In the genomic region with DNA sequence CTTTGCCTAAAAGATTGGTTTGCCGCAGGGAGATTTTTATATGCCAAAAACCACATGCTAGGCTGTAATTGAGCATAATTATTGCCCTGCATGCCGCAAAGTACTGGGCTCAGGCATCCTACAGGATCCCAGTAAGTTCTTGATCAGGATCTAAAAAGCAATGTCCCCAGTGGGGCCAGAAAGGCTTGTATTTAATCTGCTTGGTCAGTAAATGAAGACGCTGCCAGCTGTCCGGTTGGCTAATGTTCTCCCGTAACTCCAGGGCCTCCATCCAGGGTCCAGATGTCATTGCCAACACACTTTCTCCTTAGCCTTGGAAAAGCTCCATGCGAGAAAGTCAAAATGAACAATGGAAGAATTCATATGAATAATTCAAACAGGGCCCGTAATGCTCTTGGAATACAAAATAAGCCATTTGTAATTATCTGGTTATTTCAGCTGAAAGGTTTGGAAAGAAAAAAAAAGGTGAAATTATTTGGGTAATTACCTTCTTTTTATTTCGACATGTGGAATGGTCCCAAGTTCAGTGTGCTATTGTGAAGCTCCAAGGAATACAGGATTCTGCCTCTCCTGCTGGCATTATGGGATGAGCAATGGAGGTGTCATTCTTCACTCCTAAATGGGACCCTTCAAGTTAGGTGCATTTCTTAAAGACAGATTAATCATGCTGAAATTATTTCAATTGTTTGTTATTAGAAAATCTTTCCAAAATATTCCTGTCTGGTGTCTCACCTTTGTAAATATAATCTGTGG, we compare ENCODE assay signal across 10 mouse cellular contexts. TPM values are rescaled to one million over a fixed set of nuclear protein-coding genes. Genes with fewer than 3 reads are reported as not detected.
A peak's percentile ranks its signal among the peaks of the same experiment; 100 is the strongest.
DNase-seq lines count a peak whose midpoint lies in the region; ATAC-seq lines count a peak whose summit lies in the region.
"Had no signal": no experiment of that assay in that cellular context is flagged by ENCODE, and none has a peak within 500 bp of the region (broad histone marks: within the 10 kb centered on the region; RNA-seq: fewer than 3 reads in every experiment).

No protein-coding gene starts in this region.

- H3K4me1 ChIP-seq in forebrain, embryonic 14.5 days (ENCODE audit: control insufficient read depth, insufficient read depth, low read length): peaks cover 14% of the 10 kb centered on the region
- H3K4me1 ChIP-seq in forebrain, embryonic 10.5 days: no peaks in the 10 kb centered on the region
- no peaks in the 10 kb centered on the region for H3K4me1 ChIP-seq in hindbrain, embryonic 14.5 days (replicated peaks; ENCODE audit: control insufficient read depth, insufficient read depth, low read length)
- H3K4me1 ChIP-seq in kidney, embryonic 15.5 days: no peaks in the 10 kb centered on the region

- no peaks in the 10 kb centered on the region for H3K9me3 ChIP-seq in forebrain, embryonic 14.5 days (replicated peaks; ENCODE audit: control insufficient read depth, low read length)
- no peaks in the 10 kb centered on the region for H3K9me3 ChIP-seq in forebrain, embryonic 10.5 days
- H3K9me3 ChIP-seq in hindbrain, embryonic 14.5 days (ENCODE audit: control insufficient read depth, low read length): 0 out of 2 replicates have a peak, but pooled peaks cover 6% of the 10 kb centered on the region
- H3K9me3 ChIP-seq in kidney, embryonic 15.5 days (replicated peaks): no peaks in the 10 kb centered on the region
- H3K9me3 ChIP-seq: midbrain, embryonic 15.5 days had no signal

- no peaks in the 10 kb centered on the region for H3K27me3 ChIP-seq in forebrain, embryonic 14.5 days (replicated peaks; ENCODE audit: control insufficient read depth, insufficient read depth, low read length)
- no peaks in the 10 kb centered on the region for H3K27me3 ChIP-seq in forebrain, embryonic 10.5 days (ENCODE audit: poor library complexity, severe bottlenecking)
- H3K27me3 ChIP-seq in hindbrain, embryonic 14.5 days (ENCODE audit: control insufficient read depth, insufficient read depth, low read length): no peaks in the 10 kb centered on the region
- H3K27me3 ChIP-seq in kidney, embryonic 15.5 days: no peaks in the 10 kb centered on the region
- H3K27me3 ChIP-seq: midbrain, embryonic 15.5 days had no signal

- DNase-seq in forebrain, embryonic 14.5 days (ENCODE audit: low spot score): peak; percentile 84
- DNase-seq in forebrain, embryonic 10.5 days (ENCODE audit: extremely low spot score, low spot score): no peak
- DNase-seq in lung, postnatal 10 days: peak; percentile 5
- DNase-seq in lung, postnatal 4 days: no peak
- peak; percentile 40 for DNase-seq in brain, embryonic 18.5 days (ENCODE audit: low read depth, low spot score)
- DNase-seq in hindbrain, embryonic 14.5 days (ENCODE audit: low spot score): peak; percentile 64
- no peak for DNase-seq in retina, embryonic 14.5 days (ENCODE audit: low spot score)

- H3K4me3 ChIP-seq in forebrain, embryonic 14.5 days (ENCODE audit: low read depth, low read length): no peak overlapping the region
- H3K4me3 ChIP-seq in forebrain, embryonic 10.5 days: no peak overlapping the region
- H3K4me3 ChIP-seq in hindbrain, embryonic 14.5 days (replicated peaks; ENCODE audit: low read length): no peak overlapping the region
- H3K4me3 ChIP-seq in kidney, embryonic 15.5 days (replicated peaks): no peak overlapping the region
- H3K4me3 ChIP-seq: midbrain, embryonic 15.5 days had no signal

- WGBS in forebrain, embryonic 14.5 days: 12% methylated on average over 8 of the region's 8 CpGs
- WGBS in forebrain, embryonic 10.5 days: 93% methylated on average over 8 of the region's 8 CpGs
- WGBS in hindbrain, embryonic 14.5 days: 28% methylated on average over 8 of the region's 8 CpGs
- 90% methylated on average over 8 of the region's 8 CpGs for WGBS in kidney, embryonic 15.5 days

- H3K27ac ChIP-seq in forebrain, embryonic 14.5 days (ENCODE audit: low read depth, low read length): peak overlapping the region; percentile 62
- H3K27ac ChIP-seq in forebrain, embryonic 10.5 days: no peak overlapping the region
- H3K27ac ChIP-seq in hindbrain, embryonic 14.5 days: no peak overlapping the region
- H3K27ac ChIP-seq in kidney, embryonic 15.5 days: no peak overlapping the region
- H3K27ac ChIP-seq: liver, embryonic 14.5 days; midbrain, embryonic 15.5 days had no signal

- no peaks in the 10 kb centered on the region for H3K36me3 ChIP-seq in forebrain, embryonic 14.5 days (ENCODE audit: control insufficient read depth, insufficient read depth, low read length)
- no peaks in the 10 kb centered on the region for H3K36me3 ChIP-seq in forebrain, embryonic 10.5 days (replicated peaks)
- H3K36me3 ChIP-seq in hindbrain, embryonic 14.5 days (replicated peaks; ENCODE audit: control insufficient read depth, insufficient read depth): no peaks in the 10 kb centered on the region
- no peaks in the 10 kb centered on the region for H3K36me3 ChIP-seq in kidney, embryonic 15.5 days
- H3K36me3 ChIP-seq: midbrain, embryonic 15.5 days had no signal

- peak overlapping the region; percentile 9; the same call in 1 of the 2 replicates for H3K4me2 ChIP-seq in forebrain, embryonic 14.5 days (ENCODE audit: low read length)
- no peak overlapping the region for H3K4me2 ChIP-seq in hindbrain, embryonic 14.5 days (replicated peaks)
- no peak overlapping the region for H3K4me2 ChIP-seq in kidney, embryonic 15.5 days
- H3K4me2 ChIP-seq: midbrain, embryonic 15.5 days had no signal

- no peak overlapping the region for H3K9ac ChIP-seq in forebrain, embryonic 14.5 days (ENCODE audit: low read length)
- H3K9ac ChIP-seq in hindbrain, embryonic 14.5 days: no peak overlapping the region
- no peak overlapping the region for H3K9ac ChIP-seq in kidney, embryonic 15.5 days
- H3K9ac ChIP-seq: liver, embryonic 14.5 days; midbrain, embryonic 15.5 days had no signal

- peak; percentile 70 for ATAC-seq in forebrain, embryonic 14.5 days
- peak; percentile 51; the same call in 1 of the 2 replicates for ATAC-seq in hindbrain, embryonic 14.5 days (ENCODE audit: low FRiP score)
- no peak for ATAC-seq in kidney, embryonic 15.5 days (replicated peaks; ENCODE audit: low FRiP score)
- ATAC-seq: midbrain, embryonic 15.5 days had no signal

RNA-seq across cellular contexts. Expression of gene Gpr39, which starts 37.1 kb away (rescaled TPM):
- polyA plus RNA-seq in forebrain, embryonic 14.5 days (2014; fragmentation: Nextera tagmentation; extraction: Ambion mirVana): not detected in 2 replicates
- not detected in 2 replicates for polyA plus RNA-seq in forebrain, embryonic 10.5 days (2016; fragmentation: Nextera tagmentation; extraction: Ambion mirVana)
- polyA plus RNA-seq in hindbrain, embryonic 14.5 days (2014; fragmentation: Nextera tagmentation; extraction: Ambion mirVana): not detected in 2 replicates
- polyA plus RNA-seq in kidney, embryonic 15.5 days (2015; fragmentation: Nextera tagmentation; extraction: Ambion mirVana): 3.6 TPM in 2 replicates
- polyA plus RNA-seq: midbrain, embryonic 15.5 days had no signal

Comparison
In these comparisons a context has a peak if more than half of its experiments do, and no peak if none do; other contexts are left out.
1. DNase-seq: peak in forebrain, embryonic 14.5 days (single experiment), lung, postnatal 10 days (single experiment), brain, embryonic 18.5 days (single experiment) and hindbrain, embryonic 14.5 days (single experiment); none in forebrain, embryonic 10.5 days (single experiment), lung, postnatal 4 days (0 of 2) and retina, embryonic 14.5 days (single experiment).